Mouse (Mus musculus) ES-E14 (cell line): ENCODE measurements around the gene Yars2.

ENCODE experiments used
- CHD2 ChIP-seq: IDR thresholded peaks from 2 replicates; pipeline ENCODE4 v1.6.1; 2014; ENCODE audit warnings: mild to moderate bottlenecking, low read depth, low read length, inconsistent platforms
- HCFC1 ChIP-seq: IDR thresholded peaks from 2 replicates; pipeline ENCODE4 v1.6.1; 2012; ENCODE audit warnings: low read length, inconsistent platforms, borderline replicate concordance; ENCODE audit not compliant: insufficient read depth
- ZC3H11A ChIP-seq: IDR thresholded peaks from 2 replicates; pipeline ENCODE4 v1.6.1; 2012; ENCODE audit warnings: low read depth, mild to moderate bottlenecking, inconsistent platforms, low read length, borderline replicate concordance

DNA sequence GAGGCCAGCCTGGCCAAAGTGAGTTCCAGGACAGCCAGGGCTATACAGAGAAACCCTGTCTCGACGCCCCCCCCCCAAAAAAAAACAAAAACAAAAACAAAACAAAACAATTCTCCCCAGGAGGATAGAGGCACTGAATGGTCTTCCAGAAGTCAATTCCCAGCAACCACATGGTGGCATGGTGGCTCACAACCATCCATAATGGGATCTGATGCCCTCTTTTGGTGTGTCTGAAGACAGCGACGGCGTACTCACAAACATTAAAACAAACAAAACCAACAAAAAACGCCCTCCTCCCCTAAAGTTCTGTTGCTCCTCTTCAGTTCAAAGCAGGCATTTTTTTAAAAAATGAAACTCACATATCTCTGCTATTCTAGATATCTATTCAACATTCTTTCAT lies 55.1 kb downstream of the Yars2 start:
- TF ChIP-seq ZC3H11A = no peak
- TF ChIP-seq CHD2 = no peak
- no peak for TF ChIP-seq HCFC1
